Mouse (Mus musculus) spleen, postnatal 14 days (tissue): Measurements from ENCODE around the gene Gm8356.
"Not testable (repeated sequence)": the region's sequence is repeated elsewhere in the genome, so short reads cannot be mapped to it uniquely, and the experiment has no call there.

ENCODE experiments used
- DNase-seq, 2 experiments: peaks; one replicate each; pipeline ENCODE4 v3.0.0; 2021 to 2022; ENCODE audit warnings: low spot score in 2 of 2

The Gm8356 gene

DNA sequence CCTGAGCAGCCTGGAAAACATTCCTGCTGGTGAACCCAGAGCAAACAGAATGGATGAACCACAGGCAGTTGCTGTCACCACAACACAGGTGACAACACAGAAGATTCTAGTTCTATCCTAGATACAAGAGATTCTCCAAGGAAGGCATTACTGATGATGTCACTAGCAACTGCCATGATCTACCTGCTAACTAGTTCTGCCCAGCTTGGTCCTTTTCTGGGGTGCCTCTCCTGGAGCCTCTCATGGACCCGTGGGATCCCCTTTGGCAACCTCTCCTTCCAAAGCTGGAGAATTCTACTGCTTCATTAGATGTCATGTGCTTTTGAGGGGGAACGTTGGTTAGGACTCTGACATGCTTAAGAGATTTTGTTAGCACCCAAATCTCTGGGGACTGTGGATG, at the start of gene Gm8356:
Gene Gm8356 (minus strand): TSS at position 101 of the 400 bp plus-strand sequence.
- DNase-seq, result not testable (repeated sequence)

DNA sequence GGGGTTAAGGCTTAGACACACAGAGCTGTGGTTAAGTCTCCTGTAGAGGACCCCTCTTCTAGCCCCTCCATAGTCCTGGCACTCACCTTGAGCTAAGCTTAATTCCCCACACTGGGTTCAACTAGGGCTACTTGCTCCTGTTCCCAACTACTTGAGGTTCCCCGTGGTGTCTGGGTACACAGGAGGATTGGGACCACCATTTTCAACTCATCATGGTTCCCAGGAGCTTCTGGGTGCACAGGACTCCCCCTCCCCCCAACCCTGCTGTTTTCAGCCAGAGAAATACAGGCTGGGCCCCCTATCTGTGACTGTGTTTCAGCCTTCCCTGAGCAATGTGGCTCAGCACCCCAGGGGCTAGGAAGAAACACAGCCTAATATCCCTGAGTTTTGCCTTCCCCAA, 50.8 kb downstream of the Gm8356 start:
- not testable (repeated sequence) for DNase-seq

DNA sequence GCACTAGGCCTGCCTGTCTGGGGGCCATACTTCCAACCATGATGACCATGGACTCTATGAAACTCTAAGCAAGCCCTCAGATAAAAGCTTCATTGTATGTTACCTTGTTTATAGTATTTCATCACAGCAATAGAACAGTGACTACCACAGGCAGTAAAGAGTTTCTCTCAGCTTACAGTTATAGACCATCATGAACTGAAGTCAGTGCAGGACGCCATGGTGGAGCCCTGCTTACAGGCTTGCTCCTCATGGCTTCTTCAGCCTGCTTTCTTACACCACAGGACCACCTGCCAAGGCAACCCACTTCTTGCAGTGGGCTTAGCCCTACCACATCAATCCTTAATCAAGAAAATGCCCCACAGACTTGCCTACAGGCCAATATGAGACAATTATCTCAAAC, 51.5 kb downstream of the Gm8356 start:
- DNase-seq, result not testable (repeated sequence)

GRCm38 (mm10) chr14:6482126-6482525, 55.0 kb downstream of the Gm8356 start:
- peak in 1 of 2 experiments; percentile 24 for DNase-seq
